Mouse (Mus musculus) neural tube, embryonic 15.5 days (tissue): ENCODE results near the gene Noc3l. TPM values are rescaled to one million over a fixed set of nuclear protein-coding genes. Genes with fewer than 3 reads are reported as not detected.

Experiments
- ATAC-seq: fragments of 200-750 bp; cut with Nextera tagmentation; 2 replicates; pipeline ENCODE4 v1.8.0; 2017; ENCODE audit warnings: mild to moderate bottlenecking, moderate TSS enrichment, moderate library complexity; ENCODE audit not compliant: low FRiP score
- H3K27ac ChIP-seq: fragments of 300-500 bp; sonication (generic); replicated peaks from 2 replicates; pipeline ENCODE4 v1.5.1; 2015; ENCODE audit warnings: mild to moderate bottlenecking, inconsistent platforms
- H3K27me3 ChIP-seq: fragments of 300-500 bp; sonication (generic); replicated peaks from 2 replicates; pipeline ENCODE4 v1.6.1; 2015; ENCODE audit warnings: inconsistent platforms
- H3K36me3 ChIP-seq: fragments of 300-500 bp; sonication (generic); 2 replicates; pipeline ENCODE4 v1.6.1; 2015; ENCODE audit warnings: inconsistent platforms
- H3K4me1 ChIP-seq: fragments of 300-500 bp; sonication (generic); 2 replicates; pipeline ENCODE4 v1.6.1; 2015; ENCODE audit warnings: inconsistent platforms
- H3K4me2 ChIP-seq: fragments of 300-500 bp; sonication (generic); 2 replicates; pipeline ENCODE4 v1.6.1; 2015; ENCODE audit warnings: inconsistent platforms, mild to moderate bottlenecking, moderate library complexity
- H3K4me3 ChIP-seq: fragments of 300-500 bp; sonication (generic); replicated peaks from 2 replicates; pipeline ENCODE4 v1.5.1; 2015; ENCODE audit warnings: mild to moderate bottlenecking, inconsistent platforms
- H3K9ac ChIP-seq: fragments of 300-500 bp; sonication (generic); replicated peaks from 2 replicates; pipeline ENCODE4 v1.6.1; 2015; ENCODE audit warnings: mild to moderate bottlenecking, inconsistent platforms
- H3K9me3 ChIP-seq: fragments of 300-500 bp; sonication (generic); replicated peaks from 2 replicates; pipeline ENCODE4 v1.6.1; 2016; ENCODE audit warnings: inconsistent platforms
- WGBS: fragments of 180-500 bp; shearing (Covaris S2); methylation state at CpG from one replicate; pipeline ENCODE4 v1.1.7; 2015; ENCODE audit warnings: mixed read lengths; 5-methylcytosine and 5-hydroxymethylcytosine counted together
- polyA plus RNA-seq: library from polyadenylated mRNA; unstranded; fragments of >200 nt; fragmentation: Nextera tagmentation; extraction: Ambion mirVana; gene quantifications from 2 replicates; pipeline ENCODE4 v1.2.1, GENCODE M21; 2015

The Noc3l gene
- polyA plus RNA-seq, result 4.3 and 5.3 TPM in 2 replicates

GRCm38 (mm10) chr19:38818766-38819426 lies at the start of gene Noc3l:
TSS of gene Noc3l (minus strand) at chr19:38819237.
- H3K27ac ChIP-seq, result peak within 1 kb of the TSS; percentile 76
- H3K27me3 ChIP-seq, result no peaks in the 10 kb centered on the region
- peak; percentile 98 for ATAC-seq
- peak within 1 kb of the TSS; percentile 86 for H3K4me2 ChIP-seq
- H3K4me1 ChIP-seq, result peaks cover 17% of the 10 kb centered on the region
- no peaks in the 10 kb centered on the region for H3K9me3 ChIP-seq
- H3K9ac ChIP-seq, result peak within 1 kb of the TSS; percentile 77
- WGBS, result under 1% methylated on average over 38 of the region's 38 CpGs
- H3K36me3 ChIP-seq, result peaks cover 23% of the 10 kb centered on the region
- peak within 1 kb of the TSS; percentile 82 for H3K4me3 ChIP-seq

GRCm38 (mm10) chr19:38862523-38862922 lies 43.5 kb upstream of the Noc3l start:
- Histone ChIP-seq H3K4me2 (no peak overlapping the region), H3K27ac (no peak overlapping the region), H3K36me3 (no peaks in the 10 kb centered on the region), H3K4me3 (no peak overlapping the region), H3K9ac (no peak overlapping the region), H3K4me1 (no peaks in the 10 kb centered on the region), H3K27me3 (no peaks in the 10 kb centered on the region), H3K9me3 (no peaks in the 10 kb centered on the region)
- WGBS, result 97% methylated on average over 6 of the region's 6 CpGs
- ATAC-seq, result no peak

- no peak overlapping the region for H3K4me2 ChIP-seq
- no peak for ATAC-seq
- no peaks in the 10 kb centered on the region for H3K9me3 ChIP-seq
- H3K4me3 ChIP-seq, result no peak overlapping the region
- 96% methylated on average over 3 of the region's 3 CpGs for WGBS
- no peaks in the 10 kb centered on the region for H3K4me1 ChIP-seq
- no peak overlapping the region for H3K27ac ChIP-seq
- H3K9ac ChIP-seq, result no peak overlapping the region
- H3K36me3 ChIP-seq, result no peaks in the 10 kb centered on the region
- no peaks in the 10 kb centered on the region for H3K27me3 ChIP-seq
Measured at GRCm38 (mm10) chr19:38858224-38858623, 39.2 kb upstream of the Noc3l start.

GRCm38 (mm10) chr19:38846373-38846772 lies 27.3 kb upstream of the Noc3l start:
- Histone ChIP-seq H3K27ac (no peak overlapping the region), H3K4me3 (no peak overlapping the region), H3K9ac (no peak overlapping the region), H3K27me3 (no peaks in the 10 kb centered on the region), H3K4me2 (no peak overlapping the region), H3K36me3 (no peaks in the 10 kb centered on the region), H3K4me1 (peaks cover 6% of the 10 kb centered on the region; the same call in 1 of the 2 replicates), H3K9me3 (no peaks in the 10 kb centered on the region)
- ATAC-seq, result no peak
- 79% methylated on average over 2 of the region's 2 CpGs for WGBS

GRCm38 (mm10) chr19:38844817-38845216 lies 25.8 kb upstream of the Noc3l start:
- no peak overlapping the region for H3K27ac ChIP-seq
- H3K9me3 ChIP-seq, result no peaks in the 10 kb centered on the region
- ATAC-seq, result no peak
- H3K27me3 ChIP-seq, result no peaks in the 10 kb centered on the region
- H3K9ac ChIP-seq, result no peak overlapping the region
- no peak overlapping the region for H3K4me3 ChIP-seq
- H3K4me2 ChIP-seq, result no peak overlapping the region
- WGBS, result 68% methylated on average over 5 of the region's 5 CpGs
- H3K36me3 ChIP-seq, result no peaks in the 10 kb centered on the region
- peaks cover 14% of the 10 kb centered on the region; the same call in 1 of the 2 replicates for H3K4me1 ChIP-seq

- ATAC-seq, result peak; percentile 54
- under 1% methylated on average over 54 of the region's 54 CpGs for WGBS
Measured at GRCm38 (mm10) chr19:38837171-38837641, 18.2 kb upstream of the Noc3l start.

GRCm38 (mm10) chr19:38836438-38837170 lies 17.6 kb upstream of the Noc3l start, which contains the start of gene Tbc1d12:
TSS of gene Tbc1d12 (plus strand) at chr19:38836579.
- WGBS, result under 1% methylated on average over 90 of the region's 101 CpGs
- Histone ChIP-seq H3K9me3 (no peaks in the 10 kb centered on the region), H3K27me3 (no peaks in the 10 kb centered on the region), H3K36me3 (no peaks in the 10 kb centered on the region), H3K27ac (peak within 1 kb of the TSS; percentile 95), H3K4me2 (peak within 1 kb of the TSS; percentile 66), H3K9ac (peak within 1 kb of the TSS; percentile 92), H3K4me3 (peak within 1 kb of the TSS; percentile 90), H3K4me1 (peaks cover 28% of the 10 kb centered on the region)
- peak; percentile 92 for ATAC-seq

More at GRCm38 (mm10) chr19:38837171-38837641, 18.2 kb upstream of the Noc3l start:
- peaks cover 29% of the 10 kb centered on the region for H3K4me1 ChIP-seq
- H3K9me3 ChIP-seq, result no peaks in the 10 kb centered on the region
- no peaks in the 10 kb centered on the region for H3K27me3 ChIP-seq
- no peaks in the 10 kb centered on the region for H3K36me3 ChIP-seq
- peak overlapping the region; percentile 95 for H3K27ac ChIP-seq
- peak overlapping the region; percentile 66 for H3K4me2 ChIP-seq
- peak overlapping the region; percentile 90 for H3K4me3 ChIP-seq
- H3K9ac ChIP-seq, result peak overlapping the region; percentile 92

GRCm38 (mm10) chr19:38836084-38836437 lies 17.0 kb upstream of the Noc3l start:
- no peaks in the 10 kb centered on the region for H3K9me3 ChIP-seq
- H3K27ac ChIP-seq, result peak overlapping the region; percentile 95
- peaks cover 27% of the 10 kb centered on the region for H3K4me1 ChIP-seq
- 25% methylated on average over 10 of the region's 10 CpGs for WGBS
- no peaks in the 10 kb centered on the region for H3K36me3 ChIP-seq
- peak; percentile 20 for ATAC-seq
- peak overlapping the region; percentile 66 for H3K4me2 ChIP-seq
- peak overlapping the region; percentile 90 for H3K4me3 ChIP-seq
- H3K27me3 ChIP-seq, result no peaks in the 10 kb centered on the region
- peak overlapping the region; percentile 92 for H3K9ac ChIP-seq

- H3K27me3 ChIP-seq, result no peaks in the 10 kb centered on the region
- no peaks in the 10 kb centered on the region for H3K9me3 ChIP-seq
- no peak overlapping the region for H3K9ac ChIP-seq
- H3K27ac ChIP-seq, result no peak overlapping the region
- ATAC-seq, result no peak
- no peaks in the 10 kb centered on the region for H3K36me3 ChIP-seq
- no peak overlapping the region for H3K4me3 ChIP-seq
- 72% methylated on average over 1 of the region's 1 CpGs for WGBS
- no peak overlapping the region for H3K4me2 ChIP-seq
- H3K4me1 ChIP-seq, result peaks cover 8% of the 10 kb centered on the region
Measured at GRCm38 (mm10) chr19:38833224-38833623, 14.2 kb upstream of the Noc3l start.

- H3K27me3 ChIP-seq, result no peaks in the 10 kb centered on the region
- peaks cover 17% of the 10 kb centered on the region for H3K4me1 ChIP-seq
- H3K9ac ChIP-seq, result no peak overlapping the region
- peaks cover 9% of the 10 kb centered on the region for H3K36me3 ChIP-seq
- H3K4me2 ChIP-seq, result no peak overlapping the region
- no peak overlapping the region for H3K4me3 ChIP-seq
- H3K27ac ChIP-seq, result no peak overlapping the region
- H3K9me3 ChIP-seq, result no peaks in the 10 kb centered on the region
- 94% methylated on average over 4 of the region's 4 CpGs for WGBS
- ATAC-seq, result no peak
Measured at GRCm38 (mm10) chr19:38820186-38820804, 1.3 kb upstream of the Noc3l start.

GRCm38 (mm10) chr19:38819427-38819802 lies 378 bp upstream of the Noc3l start:
- Histone ChIP-seq H3K9ac (peak overlapping the region; percentile 77), H3K27me3 (no peaks in the 10 kb centered on the region), H3K4me3 (peak overlapping the region; percentile 82), H3K36me3 (peaks cover 18% of the 10 kb centered on the region), H3K9me3 (no peaks in the 10 kb centered on the region), H3K27ac (peak overlapping the region; percentile 76), H3K4me1 (peaks cover 17% of the 10 kb centered on the region), H3K4me2 (peak overlapping the region; percentile 86)
- peak; percentile 79 for ATAC-seq
- 15% methylated on average over 16 of the region's 16 CpGs for WGBS
